Mouse (Mus musculus): ENCODE measurements at regions not wholly inside any gene's neighbourhood (a gene's known extent, or its start where the extent isn't known, plus 50 kb on each side); places are given as distances from the start of the nearest gene placed in this dataset.
"Not testable (repeated sequence)": the region's sequence is repeated elsewhere in the genome, so short reads cannot be mapped to it uniquely, and the experiment has no call there.

GRCm38 (mm10) chr3:152040751-152041150 is 125.3 kb downstream of the Gipc2 start:
- no peak for DNase-seq (ENCODE audit: low spot score)

- DNase-seq (ENCODE audit: low spot score), result not testable (repeated sequence)
Observed at GRCm38 (mm10) chr3:152036819-152037218, 129.2 kb downstream of the Gipc2 start.

DNA sequence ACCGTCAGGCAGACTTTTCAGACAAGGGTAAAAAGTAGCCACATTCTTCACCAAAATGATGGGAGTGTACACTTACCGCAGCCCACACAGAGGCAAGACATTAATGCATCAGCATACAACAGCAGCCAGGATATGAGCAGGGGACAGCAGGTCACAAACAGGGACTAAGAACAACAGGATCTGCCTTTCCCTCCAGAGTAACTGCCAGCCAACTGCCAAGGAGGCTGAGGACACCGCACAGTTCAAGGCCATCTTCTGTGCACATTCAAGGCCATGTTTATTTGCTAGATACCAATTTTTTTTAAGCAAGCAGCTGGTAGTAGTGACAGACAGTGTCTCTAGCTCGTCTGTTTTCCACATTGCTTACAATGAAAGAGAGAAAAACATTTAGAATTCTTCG is 130.6 kb downstream of the Gipc2 start:
- DNase-seq (ENCODE audit: low spot score), result no peak

DNA sequence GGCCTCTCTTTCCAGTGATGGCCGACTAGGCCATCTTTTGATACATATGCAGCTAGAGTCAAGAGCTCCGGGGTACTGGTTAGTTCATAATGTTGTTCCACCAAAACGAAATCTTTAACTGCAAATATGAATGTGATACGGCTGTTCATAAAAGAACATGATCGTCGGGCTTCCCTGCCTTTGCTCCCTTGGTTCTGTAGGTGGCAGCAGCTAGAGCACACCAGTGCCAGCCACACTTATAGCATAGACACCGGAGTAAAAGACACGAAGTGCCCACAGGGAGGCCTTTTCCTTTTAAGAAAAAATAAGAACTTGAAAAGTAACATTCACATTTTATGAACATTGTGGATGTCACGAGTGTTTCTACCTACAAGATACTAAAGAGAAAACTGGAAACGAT is 131.3 kb downstream of the Gipc2 start:
- DNase-seq (ENCODE audit: low spot score), result no peak

DNA sequence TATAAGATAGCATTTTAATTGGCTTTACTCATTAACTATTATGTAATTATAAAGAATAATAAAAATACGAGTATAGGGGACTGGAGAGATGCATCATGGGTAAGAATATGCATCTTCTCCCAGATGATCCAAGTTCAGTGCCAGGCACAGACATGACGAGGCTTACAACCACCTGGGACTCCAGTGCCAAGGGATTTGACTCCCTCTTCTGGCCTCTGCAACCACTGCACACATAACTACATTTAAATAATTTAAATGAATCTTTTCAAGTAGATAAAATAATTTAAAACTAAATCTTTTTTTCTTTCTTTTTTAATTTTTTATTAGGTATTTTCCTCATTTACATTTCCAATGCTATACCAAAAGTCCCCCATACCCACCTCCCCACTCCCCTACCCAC is 131.8 kb downstream of the Gipc2 start:
- DNase-seq (ENCODE audit: low spot score), result no peak

DNA sequence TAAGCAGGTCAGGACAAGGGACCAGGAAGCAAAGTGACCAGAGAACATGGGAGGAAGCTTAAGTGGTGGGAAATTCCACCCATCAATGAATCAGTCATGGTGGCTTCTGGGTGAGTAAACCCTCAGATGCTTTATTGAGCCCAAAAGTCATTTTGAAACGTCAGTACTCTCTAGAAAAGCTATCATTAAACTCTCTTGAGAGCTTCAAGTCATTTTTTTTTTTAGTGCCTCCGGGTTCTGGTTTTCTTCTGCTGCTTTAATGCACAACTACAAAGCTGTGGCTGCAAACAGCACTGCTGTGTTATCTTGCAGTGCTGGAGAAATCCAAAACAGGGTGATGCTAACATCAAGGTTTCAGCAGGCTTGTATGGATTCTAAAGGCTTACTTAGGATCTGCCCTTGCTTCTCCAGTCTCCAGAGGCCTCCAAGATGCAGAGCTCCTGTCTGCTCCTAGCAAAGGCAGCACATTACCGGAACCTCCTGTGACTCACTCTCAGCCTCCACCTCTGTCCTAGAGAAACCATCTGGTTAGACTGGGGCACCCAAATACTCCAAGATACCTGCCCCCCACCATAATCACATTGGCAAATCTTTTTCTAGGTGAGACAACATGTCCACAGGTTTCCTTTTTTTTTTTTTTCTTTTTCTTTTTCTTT is 133.2 kb downstream of the Gipc2 start:
- no peak for DNase-seq (ENCODE audit: low spot score)

DNA sequence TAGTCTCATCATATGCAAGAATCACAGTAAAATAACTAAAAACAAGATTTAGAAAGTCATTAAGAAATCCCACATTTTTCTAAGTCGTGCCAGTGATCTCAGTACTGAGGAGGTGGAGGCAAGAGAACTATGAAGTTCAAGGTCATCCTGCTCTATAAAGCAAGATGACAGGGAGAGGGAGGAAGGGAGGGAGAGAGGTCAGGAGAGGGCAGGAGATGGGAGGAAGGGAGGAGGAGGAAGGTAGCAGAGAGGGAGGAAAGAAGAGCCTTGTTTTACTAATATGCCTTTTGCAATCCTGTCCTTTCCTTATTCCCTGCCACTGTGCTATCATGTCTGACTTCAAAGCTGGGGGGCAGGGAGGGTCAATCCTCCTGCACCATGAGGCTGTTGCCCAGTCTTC is 137.3 kb downstream of the Gipc2 start:
- no peak for DNase-seq (ENCODE audit: low spot score)

DNA sequence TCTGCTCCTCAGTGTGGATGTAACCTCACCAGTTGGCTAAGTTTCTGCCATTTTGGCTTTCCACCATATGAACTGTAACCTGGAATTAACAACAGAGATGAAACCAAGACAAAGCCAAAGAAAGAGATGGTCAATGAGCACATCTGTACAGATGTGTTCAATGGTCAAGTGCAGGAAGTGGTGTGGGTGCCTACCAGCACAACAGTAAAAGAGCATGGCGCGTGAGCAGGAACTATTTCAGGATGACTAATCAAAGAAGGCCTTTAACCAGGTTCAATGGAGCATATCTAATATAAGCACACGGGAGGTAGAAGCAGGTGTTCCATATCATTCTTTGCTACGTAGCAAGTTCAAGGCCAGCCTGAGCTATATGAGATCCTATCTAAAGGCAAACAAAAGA is 140.0 kb downstream of the Gipc2 start:
- DNase-seq (ENCODE audit: low spot score), result no peak

DNA sequence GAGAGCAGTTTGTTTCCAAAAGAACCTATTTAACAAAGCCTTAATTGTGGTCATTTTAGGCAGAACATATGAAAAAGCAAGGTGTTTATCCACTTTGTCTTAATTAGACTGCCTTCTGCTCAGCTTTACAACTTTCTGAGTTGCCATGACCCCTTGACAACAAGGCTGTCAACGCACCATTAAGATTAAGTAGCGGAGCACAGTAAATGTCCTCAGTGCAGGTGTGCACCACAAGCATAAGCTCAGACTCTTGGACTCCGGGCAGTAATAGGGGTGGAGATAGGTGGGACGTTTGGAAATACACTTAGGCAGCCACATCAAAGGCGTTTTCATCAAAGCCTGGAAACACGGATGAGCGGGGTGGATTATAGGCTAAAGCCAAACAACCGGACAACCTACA is 140.9 kb downstream of the Gipc2 start:
- DNase-seq (ENCODE audit: low spot score), result no peak

DNA sequence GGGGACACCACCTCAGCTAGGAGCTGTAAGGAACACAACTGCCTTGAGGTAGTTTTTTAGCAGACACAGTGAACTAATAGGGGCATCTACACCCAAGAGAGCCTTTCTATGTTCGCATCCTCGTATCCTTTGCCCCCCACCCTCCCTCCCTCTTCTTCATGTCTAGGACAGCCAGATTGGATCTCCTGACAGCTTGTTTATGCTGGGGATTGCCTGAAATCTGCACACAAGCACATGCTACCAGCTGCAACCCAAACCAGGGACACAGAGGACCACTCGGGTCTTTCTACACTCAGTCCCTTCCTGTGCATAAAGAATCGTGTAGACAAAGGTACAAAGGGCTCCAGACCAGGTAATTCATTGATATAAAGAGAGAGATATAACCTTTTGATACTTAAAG is 159.3 kb downstream of the Gipc2 start:
- DNase-seq (ENCODE audit: low spot score), result no peak

DNA sequence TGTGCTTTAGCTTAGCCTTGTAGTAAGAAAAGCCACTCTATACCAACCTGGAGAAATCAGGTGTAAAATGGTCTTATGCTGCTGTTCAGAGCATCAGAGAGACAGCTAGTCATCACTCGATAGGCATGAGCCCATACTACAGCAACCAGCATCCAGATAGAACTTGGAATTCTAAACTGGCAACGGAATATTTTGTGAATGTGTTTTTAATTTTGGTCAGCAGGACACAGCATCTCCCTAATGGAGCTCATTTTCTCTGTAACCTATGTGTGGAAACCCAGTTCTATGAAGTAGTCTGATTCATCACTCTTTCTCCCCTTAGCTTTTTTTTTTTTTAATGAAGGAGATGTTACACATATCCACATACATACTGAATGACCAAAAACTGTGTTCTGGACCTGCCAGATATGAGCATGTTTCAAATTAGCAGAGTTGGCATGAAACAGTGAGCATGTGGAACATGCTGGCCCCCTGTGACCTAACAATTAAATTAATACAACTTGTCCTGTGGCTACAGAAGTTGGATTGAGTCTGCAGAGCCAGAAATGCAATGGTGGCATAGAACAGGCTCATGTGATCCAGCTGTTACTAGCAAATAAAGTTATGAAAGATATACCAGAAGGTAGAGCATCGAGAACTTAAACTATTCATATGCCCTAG is 160.5 kb downstream of the Gipc2 start:
- DNase-seq (ENCODE audit: low spot score), result no peak

GRCm38 (mm10) chr3:152004411-152004955 is 161.5 kb downstream of the Gipc2 start:
- DNase-seq (ENCODE audit: low spot score), result no peak

DNA sequence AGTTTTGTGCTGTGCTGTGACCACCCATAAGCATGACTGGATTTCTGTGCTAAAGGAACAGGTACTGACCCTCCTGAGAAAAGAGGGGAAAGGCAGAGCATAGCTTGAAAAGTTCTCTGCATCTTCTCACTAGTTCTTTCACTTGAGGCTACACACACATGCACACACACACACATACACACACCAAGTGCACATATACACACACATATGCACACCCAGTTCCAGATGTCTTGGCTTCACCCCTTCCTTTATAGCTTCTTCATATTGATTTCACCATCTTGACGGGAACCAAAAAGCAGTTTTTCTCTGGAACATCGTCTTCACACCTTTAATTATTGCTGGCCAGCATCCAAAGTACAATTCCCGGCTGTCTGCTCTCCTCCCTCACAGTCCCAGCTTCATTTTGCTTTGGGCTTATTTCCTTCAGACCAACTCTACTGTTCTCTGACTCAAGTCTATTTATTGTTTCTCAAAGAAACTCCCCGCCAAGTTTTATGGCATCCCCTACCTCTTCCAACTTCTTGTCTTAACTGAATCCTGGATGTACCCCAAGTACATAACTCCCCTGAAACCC is 160.2 kb upstream of the Ptgfr start:
- no peak for DNase-seq (ENCODE audit: low spot score)

DNA sequence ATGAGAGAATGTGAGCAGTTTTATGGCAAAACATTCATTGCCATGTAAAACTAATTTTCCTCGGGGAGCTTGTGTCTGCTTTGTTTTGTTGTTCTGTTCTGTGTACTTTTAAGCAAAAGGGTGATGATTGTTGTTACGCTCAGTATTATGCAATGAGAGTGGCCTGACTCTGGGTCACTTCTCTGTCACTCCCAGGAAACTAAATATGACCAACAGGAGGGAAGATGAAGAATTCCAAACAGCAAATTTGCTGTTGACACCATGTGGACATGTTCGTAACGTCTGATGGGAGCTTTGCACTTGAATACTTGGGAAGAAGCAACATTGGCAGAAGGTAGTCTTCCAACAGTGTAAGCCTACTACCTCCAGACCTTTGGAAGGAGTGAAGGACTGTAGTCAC is 159.7 kb upstream of the Ptgfr start:
- no peak for DNase-seq (ENCODE audit: low spot score)

GRCm38 (mm10) chr3:151988221-151988620 is 150.8 kb upstream of the Ptgfr start:
- DNase-seq (ENCODE audit: low spot score), result no peak

- no peak for DNase-seq (ENCODE audit: low spot score)
Observed at GRCm38 (mm10) chr3:151978136-151978535, 140.7 kb upstream of the Ptgfr start.

- DNase-seq (ENCODE audit: low spot score), result peak; percentile 6
Observed at GRCm38 (mm10) chr3:151977651-151978050, 140.2 kb upstream of the Ptgfr start.

DNA sequence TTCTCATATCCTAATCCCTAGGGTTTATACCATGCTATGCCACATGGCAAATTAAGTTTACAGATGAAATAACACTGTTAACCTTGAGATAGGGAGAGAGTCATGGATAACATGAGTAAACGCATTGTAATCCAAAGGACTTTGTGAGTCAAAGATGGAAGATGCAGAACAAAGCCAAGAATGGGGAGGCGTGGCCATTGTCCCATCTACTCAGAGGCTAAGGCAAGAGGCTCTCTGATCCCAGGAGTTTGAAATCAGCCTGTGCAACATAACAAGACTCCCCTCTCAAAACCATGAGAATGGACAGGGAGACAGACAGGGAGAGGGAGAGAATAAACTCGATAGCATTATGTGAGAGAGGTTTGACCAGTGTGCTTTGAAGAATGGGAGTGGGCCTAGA is 112.4 kb upstream of the Ptgfr start:
- DNase-seq (ENCODE audit: low spot score), result no peak

- no peak for DNase-seq (ENCODE audit: low spot score)
Observed at GRCm38 (mm10) chr3:151948015-151948645, 110.7 kb upstream of the Ptgfr start.

DNA sequence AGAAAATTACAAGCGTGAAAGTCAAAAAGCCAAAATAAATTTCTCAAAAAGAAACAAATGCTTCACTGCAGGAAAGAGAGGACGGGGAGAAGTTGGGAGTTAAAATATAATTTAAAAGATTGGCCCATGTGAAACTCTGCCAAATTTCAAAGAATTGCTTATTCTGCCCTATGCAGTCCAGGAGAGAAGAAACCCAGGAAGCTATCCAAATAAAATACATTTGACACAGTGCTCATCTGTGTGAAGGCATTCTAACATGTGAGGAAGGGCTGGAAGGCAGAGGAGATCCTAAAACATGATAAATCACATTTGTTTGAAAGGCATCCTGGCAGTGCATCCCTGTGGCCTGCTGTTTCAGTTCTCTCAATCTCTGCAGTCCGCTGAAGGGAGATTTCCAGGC is 108.5 kb upstream of the Ptgfr start:
- no peak for DNase-seq (ENCODE audit: low spot score)

DNA sequence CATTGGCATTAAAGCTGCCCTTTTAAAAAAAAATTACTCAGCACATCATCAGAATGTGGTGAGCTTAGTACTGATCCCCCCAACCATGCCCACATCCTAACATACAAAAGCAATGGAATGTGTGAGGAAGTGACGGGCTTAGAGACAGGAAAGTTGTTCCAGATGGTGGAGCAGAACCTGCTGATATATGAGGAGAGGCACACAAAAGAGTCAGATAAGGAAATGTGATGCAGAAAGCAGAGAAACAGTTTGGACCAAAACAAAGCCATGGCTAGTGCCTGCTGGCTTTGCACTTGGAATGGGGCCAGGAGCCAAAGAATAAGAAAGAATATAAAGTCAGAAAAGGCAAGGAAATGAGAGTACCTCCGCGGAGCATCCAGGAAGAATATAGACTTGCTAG is 106.1 kb upstream of the Ptgfr start:
- peak; percentile 21 for DNase-seq (ENCODE audit: low spot score)

DNA sequence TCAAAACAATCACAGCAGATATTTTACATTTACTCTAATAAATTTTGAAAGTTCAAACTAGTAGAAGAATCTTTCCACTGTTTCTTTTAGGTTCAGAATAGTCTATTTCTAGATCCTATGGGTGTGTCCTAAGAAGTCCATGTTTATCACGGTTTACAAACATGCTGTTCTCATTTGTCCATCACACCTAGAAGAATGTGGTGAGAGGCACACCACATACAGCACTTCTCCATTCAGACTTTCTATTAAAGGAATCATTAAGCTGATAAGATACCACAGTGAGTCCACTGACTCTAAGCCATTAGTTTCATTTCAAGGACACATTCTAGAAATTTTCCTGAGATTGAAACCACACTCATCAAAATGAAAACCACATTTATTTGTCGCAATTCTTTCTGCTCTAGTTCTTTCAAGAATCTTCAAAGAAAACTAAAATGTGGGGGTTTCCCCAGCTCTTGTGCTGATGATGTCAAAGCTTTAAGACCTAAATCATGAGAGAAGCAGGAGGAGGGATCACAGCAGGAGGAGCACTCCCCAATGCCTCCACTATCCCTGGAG is 101.1 kb upstream of the Ptgfr start:
- DNase-seq (ENCODE audit: low spot score), result no peak

- DNase-seq (ENCODE audit: low spot score), result no peak
Observed at GRCm38 (mm10) chr3:151931656-151932055, 94.2 kb upstream of the Ptgfr start.

All from embryo, embryonic 10 days (tissue).